Mouse (Mus musculus) embryonic facial prominence, embryonic 11.5 days (tissue): ENCODE measurements around the gene Gm45785. TPM values are rescaled to one million over a fixed set of nuclear protein-coding genes. Genes with fewer than 3 reads are reported as not detected.

Experiments used
- ATAC-seq: fragments of 200-750 bp; cut with Nextera tagmentation; replicated peaks from 2 replicates; pipeline ENCODE4 v1.8.0; 2017; ENCODE audit warnings: low read depth; ENCODE audit not compliant: insufficient number of reproducible peaks, low FRiP score, low TSS enrichment
- DNase-seq: peaks from one replicate; pipeline ENCODE4 v3.0.0-alpha.2; 2015; ENCODE audit warnings: low spot score
- H3K27ac ChIP-seq: fragments of 300-500 bp; sonication (generic); replicated peaks from 2 replicates; pipeline ENCODE4 v1.5.1; 2014; ENCODE audit warnings: mild to moderate bottlenecking, low read depth, low read length, control low read depth
- H3K27me3 ChIP-seq: fragments of 300-500 bp; sonication (generic); 2 replicates; pipeline ENCODE4 v1.6.1; 2014; ENCODE audit warnings: mild to moderate bottlenecking, low read length, moderate library complexity, mixed read lengths; ENCODE audit not compliant: control insufficient read depth, insufficient read depth
- H3K36me3 ChIP-seq: fragments of 300-500 bp; sonication (generic); replicated peaks from 2 replicates; pipeline ENCODE4 v1.6.1; 2014; ENCODE audit warnings: low read depth, mild to moderate bottlenecking, low read length, moderate library complexity, mixed read lengths; ENCODE audit not compliant: control insufficient read depth, insufficient read depth
- H3K4me1 ChIP-seq: fragments of 300-500 bp; sonication (generic); 2 replicates; pipeline ENCODE4 v1.6.1; 2014; ENCODE audit warnings: low read length, mixed read lengths; ENCODE audit not compliant: control insufficient read depth, insufficient read depth
- H3K4me2 ChIP-seq: fragments of 300-500 bp; sonication (generic); 2 replicates; pipeline ENCODE4 v1.6.1; 2014; ENCODE audit warnings: low read depth, mild to moderate bottlenecking, control low read depth, low read length, moderate library complexity
- H3K4me3 ChIP-seq: fragments of 300-500 bp; sonication (generic); 2 replicates; pipeline ENCODE4 v1.5.1; 2014; ENCODE audit warnings: low read depth, low read length, control low read depth
- H3K9ac ChIP-seq: fragments of 300-500 bp; sonication (generic); replicated peaks from 2 replicates; pipeline ENCODE4 v1.6.1; 2014; ENCODE audit warnings: mild to moderate bottlenecking, control low read depth, low read length
- H3K9me3 ChIP-seq: fragments of 300-500 bp; sonication (generic); replicated peaks from 2 replicates; pipeline ENCODE4 v1.6.1; 2016; ENCODE audit warnings: mild to moderate bottlenecking, low read length, inconsistent platforms, mixed read lengths; ENCODE audit not compliant: control insufficient read depth
- WGBS: fragments of 180-500 bp; shearing (Covaris S2); extraction: QIAGEN DNeasy Blood & Tissue Kit; methylation state at CpG from one replicate; pipeline ENCODE4 v1.1.7; 2014; 5-methylcytosine and 5-hydroxymethylcytosine counted together
- polyA plus RNA-seq: library from polyadenylated mRNA; unstranded; fragments of >200 nt; fragmentation: Nextera tagmentation; extraction: Ambion mirVana; gene quantifications from 2 replicates; pipeline ENCODE4 v1.2.1, GENCODE M21; 2014

Gm45785 gene
- polyA plus RNA-seq, 1 experiment from 2014 or later: not detected

DNA sequence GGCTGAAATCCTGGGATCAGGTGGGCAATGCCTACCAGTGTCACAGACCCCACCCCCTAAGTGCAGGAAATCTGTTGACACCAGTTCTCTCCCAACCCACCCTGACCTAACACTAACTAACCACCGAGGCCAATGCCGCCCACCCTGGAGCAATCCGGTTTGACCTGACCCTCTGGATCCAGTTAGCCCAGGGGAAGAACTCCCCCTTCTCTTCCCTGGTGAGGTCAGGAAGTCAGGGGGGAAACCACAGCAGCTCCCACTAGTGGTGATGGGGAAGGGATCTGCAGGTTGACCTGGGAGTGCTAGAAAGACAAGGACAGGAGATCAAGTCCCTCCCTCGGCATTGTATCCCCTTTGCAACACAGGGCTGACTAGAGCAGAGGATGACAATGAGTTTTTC, 10.4 kb downstream of the Gm45785 start:
- Histone ChIP-seq H3K27ac (no peak overlapping the region), H3K9me3 (no peaks in the 10 kb centered on the region), H3K4me1 (no peaks in the 10 kb centered on the region), H3K4me3 (no peak overlapping the region), H3K36me3 (no peaks in the 10 kb centered on the region), H3K4me2 (no peak overlapping the region), H3K9ac (no peak overlapping the region), H3K27me3 (0 out of 2 replicates have a peak, but pooled peaks cover 2% of the 10 kb centered on the region)
- peak; percentile 3 for DNase-seq
- no peak for ATAC-seq
- 37% methylated on average over 4 of the region's 4 CpGs for WGBS

DNA sequence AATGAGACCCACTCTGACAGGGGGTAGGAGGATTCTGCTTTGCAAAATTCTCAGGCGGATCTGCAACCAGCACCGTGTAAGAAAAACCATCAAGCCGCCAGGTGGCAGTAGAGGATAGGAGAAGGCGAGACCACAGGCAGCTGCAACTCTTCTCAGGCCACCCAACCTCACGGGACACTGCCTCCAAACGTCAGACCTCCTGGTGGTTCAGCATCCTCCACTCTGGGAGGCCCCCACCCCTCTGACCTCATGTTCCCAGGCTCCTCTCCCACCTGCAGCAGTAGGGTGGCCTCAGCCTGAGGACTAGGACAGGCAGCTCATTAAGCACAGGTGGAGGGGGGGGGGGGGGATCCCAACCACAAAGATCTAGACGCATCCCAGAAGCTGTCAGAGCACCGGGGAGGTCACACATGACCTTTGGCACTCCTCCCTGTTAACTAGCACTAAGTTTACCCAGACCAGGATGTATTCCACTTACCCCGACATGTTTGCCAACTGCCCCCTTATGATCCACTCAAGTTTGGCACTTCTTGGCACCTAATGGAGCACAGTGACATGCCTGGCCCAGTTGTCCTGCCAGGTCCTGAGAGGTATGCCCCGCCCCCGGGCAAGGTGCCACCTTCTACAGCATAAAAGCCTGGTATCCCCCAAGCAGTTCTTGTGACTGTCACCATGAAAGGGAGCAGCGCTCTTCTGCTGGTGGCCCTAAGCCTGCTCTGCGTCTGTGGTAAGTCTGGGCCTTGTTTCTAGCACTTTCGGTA, 11.0 kb downstream of the Gm45785 start, which contains the start of gene Scgb1c1:
Gene Scgb1c1 (plus strand): TSS at position 643 of the 761 bp plus-strand sequence.
- DNase-seq (peak; percentile 91), ATAC-seq (peak; percentile 86)
- no peak within 1 kb of the TSS for H3K9ac ChIP-seq
- H3K4me2 ChIP-seq: no peak within 1 kb of the TSS
- H3K4me1 ChIP-seq: no peaks in the 10 kb centered on the region
- WGBS: 33% methylated on average over 14 of the region's 14 CpGs
- H3K36me3 ChIP-seq: no peaks in the 10 kb centered on the region
- no peak within 1 kb of the TSS for H3K27ac ChIP-seq
- H3K4me3 ChIP-seq: no peak within 1 kb of the TSS
- 0 out of 2 replicates have a peak, but pooled peaks cover 2% of the 10 kb centered on the region for H3K27me3 ChIP-seq
- no peaks in the 10 kb centered on the region for H3K9me3 ChIP-seq

DNA sequence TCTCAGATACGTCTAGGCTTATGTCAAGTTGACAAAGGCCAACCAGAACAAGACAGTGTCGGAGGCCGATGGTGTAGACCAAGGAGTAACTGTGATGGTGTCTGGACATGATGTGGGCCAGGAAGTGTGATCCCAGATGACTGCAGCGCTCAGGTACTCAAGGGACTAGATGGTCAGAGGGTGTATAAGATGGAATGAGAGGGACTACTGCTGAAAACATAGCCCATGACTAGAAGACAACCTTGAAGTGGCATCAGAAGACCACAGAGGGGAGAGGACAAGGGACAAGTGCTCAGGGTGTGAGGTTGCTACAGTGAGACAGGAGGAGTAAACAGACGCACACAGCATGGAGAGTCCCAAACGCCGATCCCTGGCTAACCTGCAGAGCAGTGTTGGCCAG, 12.3 kb downstream of the Gm45785 start:
- Histone ChIP-seq H3K4me1 (no peaks in the 10 kb centered on the region), H3K9ac (no peak overlapping the region), H3K4me2 (no peak overlapping the region), H3K9me3 (no peaks in the 10 kb centered on the region), H3K27me3 (0 out of 2 replicates have a peak, but pooled peaks cover 2% of the 10 kb centered on the region), H3K4me3 (no peak overlapping the region), H3K27ac (no peak overlapping the region), H3K36me3 (no peaks in the 10 kb centered on the region)
- DNase-seq (no peak), ATAC-seq (no peak)
- WGBS: 74% methylated on average over 7 of the region's 7 CpGs

DNA sequence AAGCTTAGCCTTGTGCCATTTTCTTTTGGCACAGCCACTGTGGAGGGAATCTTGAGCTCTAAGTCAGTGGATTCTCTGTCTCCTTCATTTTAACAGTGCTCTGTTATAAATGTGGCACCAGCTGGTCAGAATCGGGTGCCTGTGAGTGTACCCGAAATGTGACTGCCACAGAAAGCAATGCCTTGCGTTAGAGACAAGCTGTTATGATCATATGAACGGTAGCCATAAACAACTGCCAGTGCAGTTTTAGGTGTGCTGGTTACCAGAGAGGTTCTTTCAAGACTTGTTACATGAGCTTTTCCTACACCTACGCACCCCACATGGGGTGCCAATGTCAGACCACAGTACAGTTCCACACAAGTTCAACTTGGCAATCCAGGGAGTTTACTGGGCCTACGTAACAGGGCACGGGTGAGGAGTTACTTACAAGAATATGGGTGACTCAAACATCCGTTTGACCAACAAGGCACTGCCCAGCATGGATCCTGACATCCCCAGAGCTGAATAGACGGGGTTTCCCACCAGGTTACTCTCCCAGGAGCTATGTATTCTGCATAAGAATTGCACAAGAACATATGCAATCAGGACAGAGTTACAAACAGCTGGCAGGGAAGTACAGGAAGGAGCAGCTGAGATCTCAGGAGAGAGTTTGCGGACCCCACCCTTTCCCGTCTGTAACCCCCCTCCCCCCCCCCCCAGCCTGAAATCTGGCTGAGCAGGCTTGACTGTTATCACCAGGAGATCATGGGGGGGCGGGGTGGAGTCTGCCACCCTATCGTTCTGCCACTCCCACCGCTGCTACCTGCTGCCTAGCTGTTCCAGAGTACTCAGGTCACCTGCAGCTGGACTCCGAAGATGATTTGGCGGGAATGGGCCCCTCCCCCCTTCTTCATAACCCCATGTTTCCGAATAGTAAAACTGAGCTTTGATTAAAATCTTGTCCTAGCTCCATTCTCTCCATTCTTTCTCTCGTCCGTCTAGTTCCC, 15.1 kb downstream of the Gm45785 start:
- H3K27me3 ChIP-seq: 0 out of 2 replicates have a peak, but pooled peaks cover 2% of the 10 kb centered on the region
- no peak overlapping the region for H3K27ac ChIP-seq
- WGBS: 40% methylated on average over 18 of the region's 19 CpGs
- H3K4me2 ChIP-seq: no peak overlapping the region
- ATAC-seq (no peak), DNase-seq (no peak)
- H3K9me3 ChIP-seq: no peaks in the 10 kb centered on the region
- H3K36me3 ChIP-seq: no peaks in the 10 kb centered on the region
- no peak overlapping the region for H3K9ac ChIP-seq
- no peak overlapping the region for H3K4me3 ChIP-seq
- H3K4me1 ChIP-seq: no peaks in the 10 kb centered on the region

DNA sequence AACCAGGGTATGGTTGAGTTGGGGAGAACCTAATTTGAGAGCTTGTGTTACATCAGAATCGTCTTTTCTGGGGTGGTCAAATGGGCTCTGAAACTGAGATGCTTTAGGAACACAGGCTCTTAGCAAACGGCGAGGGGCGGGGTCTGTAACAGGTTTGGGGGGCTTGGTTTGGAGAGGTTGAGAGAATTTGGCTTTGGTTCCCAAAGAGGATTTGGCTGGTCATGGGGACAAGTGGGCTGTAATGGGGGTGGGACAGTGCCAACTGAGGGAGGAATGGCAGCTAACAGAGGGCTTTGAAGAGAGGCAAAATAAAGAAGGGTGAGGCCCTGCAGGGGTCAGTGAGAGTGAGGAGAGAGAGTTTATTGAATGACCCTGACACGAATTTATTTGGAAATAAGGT, 16.6 kb downstream of the Gm45785 start:
- WGBS: 59% methylated on average over 5 of the region's 5 CpGs
- no peak for DNase-seq
- no peak overlapping the region for H3K27ac ChIP-seq
- no peaks in the 10 kb centered on the region for H3K4me1 ChIP-seq
- H3K27me3 ChIP-seq: 0 out of 2 replicates have a peak, but pooled peaks cover 2% of the 10 kb centered on the region
- H3K4me2 ChIP-seq: no peak overlapping the region
- no peak overlapping the region for H3K9ac ChIP-seq
- H3K4me3 ChIP-seq: no peak overlapping the region
- H3K9me3 ChIP-seq: no peaks in the 10 kb centered on the region
- H3K36me3 ChIP-seq: no peaks in the 10 kb centered on the region
- no peak for ATAC-seq

DNA sequence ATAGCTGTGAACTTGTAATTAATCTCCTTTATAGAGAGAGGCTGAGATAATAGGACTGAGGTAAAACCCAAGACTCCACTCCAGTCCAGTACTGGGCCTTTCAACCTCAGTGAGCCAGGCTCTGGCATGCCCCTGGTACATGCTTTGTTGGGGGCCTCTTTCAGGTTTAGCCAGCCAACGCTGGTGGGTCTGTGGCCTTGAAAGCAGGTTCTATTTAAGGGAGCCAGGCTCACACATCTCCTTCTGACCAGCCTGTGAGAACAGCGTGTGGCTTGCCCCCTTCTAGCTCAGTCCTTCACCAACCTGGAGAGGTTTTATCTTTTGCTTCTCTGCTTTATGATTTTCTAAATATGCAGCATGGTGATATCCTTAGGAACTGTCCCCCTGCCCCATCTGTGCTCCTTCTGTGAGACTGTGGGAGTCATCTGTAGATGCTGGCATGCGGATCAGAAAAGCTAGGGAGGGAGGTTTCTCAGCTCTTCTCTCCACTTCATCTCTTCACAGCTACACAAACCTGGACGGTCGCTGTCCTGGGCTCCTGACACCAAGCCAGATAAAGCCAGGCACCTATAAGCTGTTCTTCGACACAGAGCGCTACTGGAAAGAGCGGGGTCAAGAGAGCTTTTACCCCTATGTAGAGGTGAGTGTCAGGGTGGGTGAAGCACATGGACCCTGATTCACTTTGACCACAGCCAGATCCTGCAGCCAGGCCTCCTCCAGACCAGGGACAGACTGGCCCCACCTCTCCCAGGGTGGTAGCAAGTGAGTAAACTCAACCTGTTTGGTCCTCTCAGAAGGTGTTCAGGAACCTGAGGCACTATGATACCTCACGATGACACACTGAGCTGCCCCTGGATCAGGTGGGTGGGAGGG, 19.7 kb downstream of the Gm45785 start:
- Histone ChIP-seq H3K27ac (no peak overlapping the region), H3K9me3 (no peaks in the 10 kb centered on the region), H3K9ac (no peak overlapping the region), H3K4me2 (no peak overlapping the region), H3K27me3 (0 out of 2 replicates have a peak, but pooled peaks cover 2% of the 10 kb centered on the region), H3K4me1 (no peaks in the 10 kb centered on the region), H3K4me3 (no peak overlapping the region), H3K36me3 (no peaks in the 10 kb centered on the region)
- DNase-seq (no peak), ATAC-seq (no peak)
- 87% methylated on average over 9 of the region's 9 CpGs for WGBS

DNA sequence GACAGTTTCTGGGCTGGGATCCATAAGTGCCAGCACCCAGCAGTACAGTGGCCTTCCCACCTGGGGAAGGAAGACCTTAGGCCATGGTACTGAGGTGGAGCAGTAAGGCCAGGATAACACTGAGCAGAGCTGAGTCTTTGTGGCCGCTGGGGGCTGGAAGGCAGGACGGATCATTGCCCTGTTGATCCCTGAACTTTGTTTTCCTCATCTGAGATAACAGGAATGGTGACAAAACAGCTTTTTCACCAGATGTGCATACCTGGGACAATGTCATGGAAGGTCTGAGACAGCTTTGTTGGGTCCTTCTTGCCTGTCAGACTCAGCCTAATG, 20.4 kb downstream of the Gm45785 start:
- ATAC-seq: no peak
- no peak overlapping the region for H3K4me2 ChIP-seq
- no peak for DNase-seq
- no peak overlapping the region for H3K9ac ChIP-seq
- H3K9me3 ChIP-seq: no peaks in the 10 kb centered on the region
- no peaks in the 10 kb centered on the region for H3K4me1 ChIP-seq
- H3K27me3 ChIP-seq: no peaks in the 10 kb centered on the region
- H3K36me3 ChIP-seq: no peaks in the 10 kb centered on the region
- 75% methylated on average over 2 of the region's 2 CpGs for WGBS
- H3K4me3 ChIP-seq: no peak overlapping the region
- no peak overlapping the region for H3K27ac ChIP-seq
